Mouse (Mus musculus): ENCODE measurements at regions not wholly inside any gene's neighbourhood (a gene's known extent, or its start where the extent isn't known, plus 50 kb on each side); places are given as distances from the start of the nearest gene placed in this dataset.

- no peak for DNase-seq (ENCODE audit: low spot score in 2 of 2)
Measured at GRCm38 (mm10) chr10:122564473-122564872, 114.1 kb upstream of the Ppm1h start.

GRCm38 (mm10) chr10:122566601-122567000, 112.0 kb upstream of the Ppm1h start:
- DNase-seq (ENCODE audit: low spot score in 2 of 2): no peak

GRCm38 (mm10) chr10:122569546-122570202, 108.9 kb upstream of the Ppm1h start:
- DNase-seq (ENCODE audit: low spot score in 2 of 2): peak in 1 of 2 experiments; percentile 36

GRCm38 (mm10) chr10:122570909-122571551, 107.5 kb upstream of the Ppm1h start:
- no peak for DNase-seq (ENCODE audit: low spot score in 2 of 2)

- DNase-seq (ENCODE audit: low spot score in 2 of 2): no peak
Measured at GRCm38 (mm10) chr10:122576171-122577063, 102.1 kb upstream of the Ppm1h start.

- DNase-seq (ENCODE audit: low spot score in 2 of 2): no peak
Measured at GRCm38 (mm10) chr10:122578209-122579001, 100.2 kb upstream of the Ppm1h start.

GRCm38 (mm10) chr10:122581096-122581495, 97.5 kb upstream of the Ppm1h start:
- DNase-seq (ENCODE audit: low spot score in 2 of 2): no peak

GRCm38 (mm10) chr10:122587541-122587940, 91.0 kb upstream of the Ppm1h start:
- no peak for DNase-seq (ENCODE audit: low spot score in 2 of 2)

GRCm38 (mm10) chr10:122599511-122599910, 79.1 kb upstream of the Ppm1h start:
- no peak for DNase-seq (ENCODE audit: low spot score in 2 of 2)

- DNase-seq (ENCODE audit: low spot score in 2 of 2): no peak
Measured at GRCm38 (mm10) chr10:122602394-122602793, 76.2 kb upstream of the Ppm1h start.

GRCm38 (mm10) chr10:122603960-122604359, 74.6 kb upstream of the Ppm1h start:
- no peak for DNase-seq (ENCODE audit: low spot score in 2 of 2)

GRCm38 (mm10) chr10:122613281-122613680, 65.3 kb upstream of the Ppm1h start:
- DNase-seq (ENCODE audit: low spot score in 2 of 2): no peak

GRCm38 (mm10) chr10:122613891-122614290, 64.7 kb upstream of the Ppm1h start:
- DNase-seq (ENCODE audit: low spot score in 2 of 2): no peak

GRCm38 (mm10) chr10:122614720-122615119, 63.8 kb upstream of the Ppm1h start:
- DNase-seq (ENCODE audit: low spot score in 2 of 2): no peak

- DNase-seq (ENCODE audit: low spot score in 2 of 2): no peak
Measured at GRCm38 (mm10) chr10:122615658-122616057, 62.9 kb upstream of the Ppm1h start.

- DNase-seq (ENCODE audit: low spot score in 2 of 2): no peak
Measured at GRCm38 (mm10) chr10:122616385-122616784, 62.2 kb upstream of the Ppm1h start.

- no peak for DNase-seq (ENCODE audit: low spot score in 2 of 2)
Measured at GRCm38 (mm10) chr10:122618854-122619253, 59.7 kb upstream of the Ppm1h start.

GRCm38 (mm10) chr10:122619406-122620116, 59.0 kb upstream of the Ppm1h start:
- no peak for DNase-seq (ENCODE audit: low spot score in 2 of 2)

All from left cerebral cortex, adult 9 months (tissue).